Comparison of ENCODE assay signal across 8 mouse cellular contexts in the genomic region with DNA sequence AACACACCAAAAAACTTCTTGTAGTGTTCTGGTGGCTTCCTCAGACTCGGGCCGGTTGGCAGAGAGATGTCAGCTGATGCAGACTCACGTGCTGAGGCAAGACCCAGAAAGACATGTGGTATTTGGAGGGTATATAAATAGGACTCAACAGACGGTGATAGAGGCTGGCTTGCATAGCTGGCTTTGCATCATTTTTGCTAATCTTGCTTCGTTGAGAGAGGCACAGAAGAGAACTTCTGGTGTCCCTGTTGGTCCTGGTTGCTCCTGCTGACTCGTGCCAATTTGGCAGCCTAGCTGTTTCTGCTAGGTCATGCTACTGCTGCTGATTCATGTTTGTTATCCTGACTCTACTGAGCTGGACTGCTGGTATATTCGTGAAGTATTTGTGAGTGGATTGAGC. TPM values are rescaled to one million over a fixed set of nuclear protein-coding genes. Genes with fewer than 3 reads are reported as not detected.
DNase-seq lines count a peak whose midpoint lies in the region; ATAC-seq lines count a peak whose summit lies in the region.
"Had no signal": no experiment of that assay in that cellular context is flagged by ENCODE, and none has a peak within 500 bp of the region (broad histone marks: within the 10 kb centered on the region; RNA-seq: fewer than 3 reads in every experiment).

No protein-coding gene starts in this region.

- ATAC-seq in midbrain, embryonic 11.5 days (ENCODE audit: low FRiP score): no peak
- ATAC-seq: forebrain, embryonic 13.5 days had no signal

- H3K27me3 ChIP-seq in midbrain, embryonic 11.5 days (ENCODE audit: control insufficient read depth, insufficient read depth, low read length): no peaks in the 10 kb centered on the region
- H3K27me3 ChIP-seq in midbrain, embryonic 10.5 days (ENCODE audit: low read depth, poor library complexity, severe bottlenecking): no peaks in the 10 kb centered on the region
- H3K27me3 ChIP-seq: forebrain, embryonic 13.5 days had no signal

- intact Hi-C loops in heart, postnatal 36 days (cut with DNase I): no loop called here

- no peaks in the 10 kb centered on the region for H3K4me1 ChIP-seq in midbrain, embryonic 11.5 days (ENCODE audit: control insufficient read depth, insufficient read depth, low read length)
- no peaks in the 10 kb centered on the region for H3K4me1 ChIP-seq in midbrain, embryonic 10.5 days
- H3K4me1 ChIP-seq: forebrain, embryonic 13.5 days had no signal

- no peak overlapping the region for H3K9ac ChIP-seq in midbrain, embryonic 11.5 days (ENCODE audit: low read length)
- H3K9ac ChIP-seq: forebrain, embryonic 13.5 days had no signal

- H3K36me3 ChIP-seq in midbrain, embryonic 11.5 days (ENCODE audit: control insufficient read depth, insufficient read depth, low read length): peaks cover 12% of the 10 kb centered on the region
- peaks cover 89% of the 10 kb centered on the region for H3K36me3 ChIP-seq in midbrain, embryonic 10.5 days

- no peaks in the 10 kb centered on the region for H3K9me3 ChIP-seq in midbrain, embryonic 11.5 days (ENCODE audit: control insufficient read depth, low read length)
- H3K9me3 ChIP-seq in midbrain, embryonic 10.5 days (replicated peaks): no peaks in the 10 kb centered on the region
- H3K9me3 ChIP-seq: forebrain, embryonic 13.5 days had no signal

- no peak overlapping the region for H3K27ac ChIP-seq in midbrain, embryonic 11.5 days (ENCODE audit: low read depth, low read length)
- no peak overlapping the region for H3K27ac ChIP-seq in midbrain, embryonic 10.5 days (replicated peaks)
- H3K27ac ChIP-seq: forebrain, embryonic 13.5 days had no signal

- H3K4me3 ChIP-seq in midbrain, embryonic 11.5 days (ENCODE audit: low read depth, low read length): no peak overlapping the region
- no peak overlapping the region for H3K4me3 ChIP-seq in midbrain, embryonic 10.5 days
- H3K4me3 ChIP-seq: forebrain, embryonic 13.5 days had no signal

- WGBS in midbrain, embryonic 11.5 days: 84% methylated on average over 7 of the region's 7 CpGs
- WGBS in midbrain, embryonic 10.5 days: 89% methylated on average over 7 of the region's 7 CpGs

- no peak overlapping the region for H3K4me2 ChIP-seq in midbrain, embryonic 11.5 days
- H3K4me2 ChIP-seq: forebrain, embryonic 13.5 days had no signal

- peak; percentile 41 for DNase-seq in midbrain, embryonic 11.5 days (ENCODE audit: low spot score, missing footprints)
- no peak for DNase-seq in midbrain, embryonic 10.5 days (ENCODE audit: low spot score)
- DNase-seq in cerebellum, adult 8-10 months: peak; percentile 62
- DNase-seq in heart, postnatal 36 days: peak; percentile 26 to 50
- DNase-seq in ovary, postnatal 36 days (ENCODE audit: low spot score): no peak
- DNase-seq in thymus, postnatal 36 days: no peak
- no peak for DNase-seq in left cerebral cortex, adult 18-20 months (ENCODE audit: low spot score in 2 of 2)

RNA-seq across cellular contexts. Expression of gene Klhl22, which starts 9.4 kb away (rescaled TPM):
- 38.7 and 39.5 TPM in 2 replicates for polyA plus RNA-seq in midbrain, embryonic 11.5 days (2014; fragmentation: Nextera tagmentation; extraction: Ambion mirVana)
- 52.6 and 57.4 TPM in 2 replicates for polyA plus RNA-seq in midbrain, embryonic 10.5 days (2016; fragmentation: Nextera tagmentation; extraction: Ambion mirVana)
- 10 to 100 TPM; 17.2 to 20.2 TPM for total RNA-seq in heart, postnatal 36 days (2021)
- total RNA-seq in left cerebral cortex, adult 18-20 months (2021): 100 to 1,000 TPM in 1 of 2 experiments, 10 to 100 TPM in 1; 96.9 to 103 TPM

RNA-seq across cellular contexts. Expression of gene Scarf2, which starts 28.2 kb away (rescaled TPM):
- polyA plus RNA-seq in midbrain, embryonic 11.5 days (2014; fragmentation: Nextera tagmentation; extraction: Ambion mirVana): 3.8 and 4.4 TPM in 2 replicates
- polyA plus RNA-seq in midbrain, embryonic 10.5 days (2016; fragmentation: Nextera tagmentation; extraction: Ambion mirVana): 4.1 TPM in 2 replicates
- total RNA-seq in heart, postnatal 36 days (2021): 1 to 10 TPM; 4.5 to 4.9 TPM
- 1 to 10 TPM; 3.5 to 3.6 TPM for total RNA-seq in left cerebral cortex, adult 18-20 months (2021)

RNA-seq across cellular contexts. Expression of gene Med15, which starts 36.1 kb away (rescaled TPM):
- polyA plus RNA-seq in midbrain, embryonic 11.5 days (2014; fragmentation: Nextera tagmentation; extraction: Ambion mirVana): 28.9 and 29.4 TPM in 2 replicates
- 45.2 and 47.8 TPM in 2 replicates for polyA plus RNA-seq in midbrain, embryonic 10.5 days (2016; fragmentation: Nextera tagmentation; extraction: Ambion mirVana)
- total RNA-seq in heart, postnatal 36 days (2021): 10 to 100 TPM; 26.2 to 26.6 TPM
- 10 to 100 TPM; 68.3 to 71.6 TPM for total RNA-seq in left cerebral cortex, adult 18-20 months (2021)

Comparison
In these comparisons a context has a peak if more than half of its experiments do, and no peak if none do; other contexts are left out.
1. DNase-seq: peak in midbrain, embryonic 11.5 days (single experiment), cerebellum, adult 8-10 months (single experiment) and heart, postnatal 36 days (2 of 2); none in midbrain, embryonic 10.5 days (single experiment), ovary, postnatal 36 days (single experiment), thymus, postnatal 36 days (0 of 2) and left cerebral cortex, adult 18-20 months (0 of 2).
2. RNA of gene Klhl22, which starts 9.4 kb away (total RNA-seq): 96.9 to 103 TPM in left cerebral cortex, adult 18-20 months; 17.2 to 20.2 TPM in heart, postnatal 36 days; every median in the first group is over 4 times any median in the second.